Mouse (Mus musculus) hindbrain, embryonic 14.5 days (tissue): Measurements from ENCODE around the gene Lfng. TPM values are rescaled to one million over a fixed set of nuclear protein-coding genes. Genes with fewer than 3 reads are reported as not detected.

Experiments used
- ATAC-seq: fragments of 200-750 bp; cut with Nextera tagmentation; 2 replicates; pipeline ENCODE4 v1.8.0; 2017; ENCODE audit warnings: moderate number of reproducible peaks, mild to moderate bottlenecking, moderate TSS enrichment, moderate library complexity; ENCODE audit not compliant: low FRiP score
- DNase-seq: peaks from one replicate; pipeline ENCODE4 v3.0.0-alpha.2; 2015; ENCODE audit warnings: low spot score
- H3K27ac ChIP-seq: fragments of 300-500 bp; sonication (generic); 2 replicates; pipeline ENCODE4 v1.5.1; 2014; ENCODE audit warnings: mild to moderate bottlenecking, moderate library complexity
- H3K27me3 ChIP-seq: fragments of 300-500 bp; sonication (generic); 2 replicates; pipeline ENCODE4 v1.6.1; 2014; ENCODE audit warnings: mild to moderate bottlenecking, low read length, mixed read lengths; ENCODE audit not compliant: control insufficient read depth, insufficient read depth
- H3K36me3 ChIP-seq: fragments of 300-500 bp; sonication (generic); replicated peaks from 2 replicates; pipeline ENCODE4 v1.6.1; 2014; ENCODE audit not compliant: control insufficient read depth, insufficient read depth
- H3K4me1 ChIP-seq: fragments of 300-500 bp; sonication (generic); replicated peaks from 2 replicates; pipeline ENCODE4 v1.6.1; 2014; ENCODE audit warnings: antibody characterized with exemption, low read length, mixed read lengths; ENCODE audit not compliant: control insufficient read depth, insufficient read depth
- H3K4me2 ChIP-seq: fragments of 300-500 bp; sonication (generic); replicated peaks from 2 replicates; pipeline ENCODE4 v1.6.1; 2014; ENCODE audit warnings: mild to moderate bottlenecking, moderate library complexity
- H3K4me3 ChIP-seq: fragments of 300-500 bp; sonication (generic); replicated peaks from 2 replicates; pipeline ENCODE4 v1.5.1; 2014; ENCODE audit warnings: mild to moderate bottlenecking, low read length
- H3K9ac ChIP-seq: fragments of 300-500 bp; sonication (generic); 2 replicates; pipeline ENCODE4 v1.6.1; 2014
- H3K9me3 ChIP-seq: fragments of 300-500 bp; sonication (generic); 2 replicates; pipeline ENCODE4 v1.6.1; 2016; ENCODE audit warnings: low read length; ENCODE audit not compliant: control insufficient read depth
- WGBS: fragments of 180-500 bp; shearing (Covaris S2); extraction: QIAGEN DNeasy Blood & Tissue Kit; methylation state at CpG from one replicate; pipeline ENCODE4 v1.1.7; 2014; 5-methylcytosine and 5-hydroxymethylcytosine counted together
- polyA plus RNA-seq: library from polyadenylated mRNA; unstranded; fragments of >200 nt; fragmentation: Nextera tagmentation; extraction: Ambion mirVana; gene quantifications from 2 replicates; pipeline ENCODE4 v1.2.1, GENCODE M21; 2014

Lfng gene
- polyA plus RNA-seq, 1 experiment from 2014 or later: 25.7 TPM

DNA sequence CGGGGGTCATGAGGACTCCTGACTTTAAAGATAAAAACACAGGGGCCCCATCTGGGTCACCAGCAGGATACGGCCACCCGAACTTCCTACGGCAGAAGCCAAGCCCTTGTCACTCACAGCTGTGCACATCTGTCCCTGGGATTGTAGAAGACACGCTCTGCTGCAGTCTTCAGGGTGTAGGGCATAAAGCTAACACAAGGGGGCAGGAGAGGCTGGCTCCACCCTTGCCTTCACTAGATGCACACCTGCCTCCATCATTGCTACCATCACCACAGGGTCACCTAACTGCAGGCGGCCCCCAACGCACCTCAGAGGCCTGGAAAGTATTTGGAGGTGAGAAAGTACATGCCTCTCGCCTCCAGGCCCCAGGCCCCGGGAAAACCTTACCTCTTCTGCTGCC is 21.9 kb downstream of the Lfng start:
- Histone ChIP-seq H3K9ac (no peak overlapping the region), H3K27me3 (no peaks in the 10 kb centered on the region), H3K4me2 (no peak overlapping the region), H3K4me1 (no peaks in the 10 kb centered on the region), H3K27ac (no peak overlapping the region), H3K4me3 (no peak overlapping the region), H3K36me3 (peaks cover 96% of the 10 kb centered on the region), H3K9me3 (no peaks in the 10 kb centered on the region)
- ATAC-seq (no peak), DNase-seq (no peak)
- WGBS: 98% methylated on average over 9 of the region's 9 CpGs

- Histone ChIP-seq H3K9ac (no peak overlapping the region), H3K27me3 (no peaks in the 10 kb centered on the region), H3K9me3 (no peaks in the 10 kb centered on the region), H3K4me2 (no peak overlapping the region), H3K36me3 (peaks cover 96% of the 10 kb centered on the region), H3K27ac (no peak overlapping the region), H3K4me1 (peaks cover 8% of the 10 kb centered on the region), H3K4me3 (no peak overlapping the region)
- 92% methylated on average over 7 of the region's 7 CpGs for WGBS
- DNase-seq (no peak), ATAC-seq (no peak)
Measured at GRCm38 (mm10) chr5:140633432-140633831, 26.3 kb downstream of the Lfng start.

DNA sequence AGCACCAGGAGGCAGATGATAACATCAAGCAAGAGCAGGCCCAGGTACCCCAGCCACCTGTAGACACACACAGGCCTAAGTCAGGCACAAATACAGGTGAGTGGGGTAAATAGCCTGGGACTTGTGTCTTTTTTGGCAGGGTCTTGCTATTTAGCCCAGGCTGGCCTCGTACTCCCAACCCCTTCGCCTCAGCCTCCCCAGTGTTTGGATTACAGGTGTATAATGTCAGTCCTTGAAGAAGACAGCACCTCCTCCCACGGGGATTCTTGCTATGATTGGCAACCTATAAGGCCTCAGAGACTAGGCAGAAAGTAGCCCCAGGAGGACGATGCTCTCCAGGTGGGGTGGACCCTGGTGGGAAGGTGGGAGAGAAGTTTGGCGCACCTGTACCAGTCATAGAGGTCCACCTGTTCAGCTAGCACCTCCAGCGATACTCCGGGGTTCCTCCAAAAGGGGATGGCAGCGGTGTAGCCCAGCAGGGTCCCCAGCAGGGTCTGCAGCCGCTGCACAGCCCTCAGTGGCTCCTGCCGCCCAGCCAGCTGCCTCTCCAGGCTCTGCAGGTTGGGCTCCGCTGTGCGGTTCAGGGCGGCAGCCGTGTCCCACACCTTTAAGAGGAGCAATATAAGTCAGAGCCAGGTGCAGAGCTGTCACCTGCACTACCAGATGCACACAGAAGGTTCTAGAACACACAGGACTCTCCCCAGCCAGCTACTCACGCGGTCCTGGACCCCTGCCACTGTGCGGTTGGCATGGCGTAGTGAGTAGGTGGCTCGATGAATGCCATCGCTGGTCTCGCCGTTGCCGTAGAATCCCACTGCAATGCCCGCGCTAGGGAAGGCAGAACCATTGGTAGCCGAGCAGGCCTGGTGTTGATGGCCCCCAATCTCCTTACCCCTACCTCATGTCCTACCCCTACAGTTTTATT is 27.9 kb downstream of the Lfng start:
- ATAC-seq (no peak), DNase-seq (no peak)
- H3K27ac ChIP-seq: no peak overlapping the region
- H3K9me3 ChIP-seq: no peaks in the 10 kb centered on the region
- H3K36me3 ChIP-seq: peaks cover 84% of the 10 kb centered on the region
- no peak overlapping the region for H3K4me3 ChIP-seq
- H3K4me1 ChIP-seq: peaks cover 10% of the 10 kb centered on the region
- WGBS: 82% methylated on average over 26 of the region's 26 CpGs
- H3K9ac ChIP-seq: no peak overlapping the region
- no peaks in the 10 kb centered on the region for H3K27me3 ChIP-seq
- H3K4me2 ChIP-seq: no peak overlapping the region

GRCm38 (mm10) chr5:140636316-140637057 is 29.4 kb downstream of the Lfng start:
- DNase-seq (no peak), ATAC-seq (no peak)
- no peak overlapping the region for H3K4me2 ChIP-seq
- H3K27me3 ChIP-seq: no peaks in the 10 kb centered on the region
- peaks cover 23% of the 10 kb centered on the region for H3K4me1 ChIP-seq
- WGBS: 85% methylated on average over 7 of the region's 7 CpGs
- no peak overlapping the region for H3K9ac ChIP-seq
- H3K9me3 ChIP-seq: no peaks in the 10 kb centered on the region
- no peak overlapping the region for H3K4me3 ChIP-seq
- peaks cover 69% of the 10 kb centered on the region for H3K36me3 ChIP-seq
- peak overlapping the region; percentile 20; the same call in 1 of the 2 replicates for H3K27ac ChIP-seq

- H3K4me1 ChIP-seq: peaks cover 28% of the 10 kb centered on the region
- H3K9me3 ChIP-seq: no peaks in the 10 kb centered on the region
- H3K27ac ChIP-seq: peak overlapping the region; percentile 20; the same call in 1 of the 2 replicates
- H3K36me3 ChIP-seq: peaks cover 64% of the 10 kb centered on the region
- no peak overlapping the region for H3K4me2 ChIP-seq
- H3K27me3 ChIP-seq: no peaks in the 10 kb centered on the region
- no peak overlapping the region for H3K4me3 ChIP-seq
- ATAC-seq: 0 out of 2 replicates have a peak, but pooled peaks have one; percentile 6
- DNase-seq: peak; percentile 51
- 51% methylated on average over 6 of the region's 6 CpGs for WGBS
- H3K9ac ChIP-seq: no peak overlapping the region
Measured at GRCm38 (mm10) chr5:140637058-140637410, 29.9 kb downstream of the Lfng start.

GRCm38 (mm10) chr5:140637989-140638388 is 30.9 kb downstream of the Lfng start:
- DNase-seq (no peak), ATAC-seq (no peak)
- 91% methylated on average over 3 of the region's 3 CpGs for WGBS
- no peak overlapping the region for H3K9ac ChIP-seq
- no peaks in the 10 kb centered on the region for H3K27me3 ChIP-seq
- no peak overlapping the region for H3K4me3 ChIP-seq
- no peak overlapping the region for H3K27ac ChIP-seq
- no peak overlapping the region for H3K4me2 ChIP-seq
- peaks cover 54% of the 10 kb centered on the region for H3K36me3 ChIP-seq
- H3K4me1 ChIP-seq: peaks cover 37% of the 10 kb centered on the region
- no peaks in the 10 kb centered on the region for H3K9me3 ChIP-seq

- WGBS: 91% methylated on average over 6 of the region's 6 CpGs
- Histone ChIP-seq H3K4me2 (no peak overlapping the region), H3K36me3 (peaks cover 50% of the 10 kb centered on the region), H3K9me3 (no peaks in the 10 kb centered on the region), H3K27ac (no peak overlapping the region), H3K4me1 (peaks cover 42% of the 10 kb centered on the region), H3K4me3 (no peak overlapping the region), H3K9ac (no peak overlapping the region), H3K27me3 (no peaks in the 10 kb centered on the region)
- DNase-seq: no peak
- ATAC-seq: no peak
Measured at GRCm38 (mm10) chr5:140638484-140638883, 31.4 kb downstream of the Lfng start.

DNA sequence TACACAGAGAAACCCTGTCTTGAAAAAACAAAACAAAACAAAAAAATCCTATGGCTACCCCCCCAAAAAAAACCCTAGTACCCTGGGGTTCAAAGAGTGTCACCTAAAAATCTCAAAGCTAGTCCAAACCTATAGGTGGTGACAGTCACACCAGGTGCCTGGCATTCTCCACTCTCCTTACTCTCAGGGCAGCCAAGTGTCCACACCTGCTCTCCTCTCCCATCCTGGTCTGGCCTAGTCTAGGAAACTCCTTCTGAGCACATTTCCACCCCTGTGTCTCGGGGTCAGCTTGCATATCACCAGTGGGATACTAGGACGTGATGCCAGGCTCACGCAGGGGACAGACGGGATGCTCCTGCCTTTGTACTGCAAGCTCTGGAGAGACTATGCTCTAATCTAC is 32.2 kb downstream of the Lfng start:
- H3K36me3 ChIP-seq: peaks cover 49% of the 10 kb centered on the region
- ATAC-seq: no peak

GRCm38 (mm10) chr5:140639871-140640270 is 32.8 kb downstream of the Lfng start:
- Histone ChIP-seq H3K36me3 (peaks cover 48% of the 10 kb centered on the region), H3K27ac (no peak overlapping the region)

More for the DNA sequence above, 32.2 kb downstream of the Lfng start:
- DNase-seq: no peak
- Histone ChIP-seq H3K27me3 (no peaks in the 10 kb centered on the region), H3K27ac (no peak overlapping the region; the same call in 1 of the 2 replicates), H3K9me3 (no peaks in the 10 kb centered on the region), H3K4me3 (no peak overlapping the region), H3K9ac (no peak overlapping the region), H3K4me1 (peaks cover 46% of the 10 kb centered on the region), H3K4me2 (no peak overlapping the region)
- WGBS: 78% methylated on average over 4 of the region's 4 CpGs

More at GRCm38 (mm10) chr5:140639871-140640270, 32.8 kb downstream of the Lfng start:
- H3K4me3 ChIP-seq: no peak overlapping the region
- H3K4me2 ChIP-seq: no peak overlapping the region
- H3K9ac ChIP-seq: no peak overlapping the region
- DNase-seq (no peak), ATAC-seq (no peak)
- WGBS: 77% methylated on average over 14 of the region's 14 CpGs
- H3K9me3 ChIP-seq: no peaks in the 10 kb centered on the region
- peaks cover 52% of the 10 kb centered on the region for H3K4me1 ChIP-seq
- no peaks in the 10 kb centered on the region for H3K27me3 ChIP-seq
